14 mouse cellular contexts compared by ENCODE assay signal in the genomic region with DNA sequence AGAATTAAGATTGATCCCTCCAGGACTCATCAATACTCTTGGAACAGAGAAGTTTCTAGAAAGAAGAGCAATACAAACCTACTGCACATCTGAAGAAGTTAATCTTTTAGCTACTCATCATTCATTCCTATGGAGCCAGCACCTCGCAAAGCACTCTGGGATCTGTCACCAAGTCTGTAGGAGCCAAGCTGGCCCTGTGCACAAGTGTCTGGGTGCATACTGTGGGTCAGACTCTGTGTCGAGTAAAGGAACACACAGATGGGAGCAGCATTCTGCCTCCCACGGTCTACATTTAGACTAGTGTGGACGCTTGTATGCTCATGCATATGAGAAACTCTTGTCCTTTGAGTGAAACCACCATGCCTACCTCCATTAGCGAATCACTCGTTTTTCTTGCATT. TPM values are rescaled to one million over a fixed set of nuclear protein-coding genes. Genes with fewer than 3 reads are reported as not detected.
A peak's percentile ranks its signal among the peaks of the same experiment; 100 is the strongest.
DNase-seq lines count a peak whose midpoint lies in the region; ATAC-seq and TF ChIP-seq lines count a peak whose summit lies in the region.
"Had no signal": no experiment of that assay in that cellular context is flagged by ENCODE, and none has a peak within 500 bp of the region (broad histone marks: within the 10 kb centered on the region; RNA-seq: fewer than 3 reads in every experiment).

No protein-coding gene starts in this region.

- H3K27ac ChIP-seq in heart, postnatal 0 days (ENCODE audit: low read depth) = peak overlapping the region; percentile 58; the same call in 1 of the 2 replicates
- H3K27ac ChIP-seq in heart, embryonic 12.5 days (ENCODE audit: poor library complexity, severe bottlenecking) = no peak overlapping the region
- H3K27ac ChIP-seq in left cerebral cortex, adult 2 months = peak overlapping the region; percentile 85
- H3K27ac ChIP-seq: embryonic facial prominence, embryonic 10.5 days; embryonic facial prominence, embryonic 12.5 days; forebrain, embryonic 13.5 days had no signal

- no peaks in the 10 kb centered on the region for H3K9me3 ChIP-seq in heart, postnatal 0 days (replicated peaks; ENCODE audit: control insufficient read depth, low read length)
- H3K9me3 ChIP-seq in heart, embryonic 12.5 days (replicated peaks) = no peaks in the 10 kb centered on the region
- H3K9me3 ChIP-seq: embryonic facial prominence, embryonic 10.5 days; embryonic facial prominence, embryonic 12.5 days; forebrain, embryonic 13.5 days; forebrain, embryonic 15.5 days had no signal

- no peaks in the 10 kb centered on the region for H3K27me3 ChIP-seq in heart, postnatal 0 days (ENCODE audit: control insufficient read depth, insufficient read depth, low read length)
- H3K27me3 ChIP-seq in heart, embryonic 12.5 days (replicated peaks) = no peaks in the 10 kb centered on the region
- H3K27me3 ChIP-seq: embryonic facial prominence, embryonic 12.5 days; forebrain, embryonic 13.5 days; forebrain, embryonic 15.5 days had no signal

- intact Hi-C loops in heart, postnatal 36 days (cut with DNase I) = no loop called here
- intact Hi-C loops in left cerebral cortex, adult 2 months (cut with DNase I) = no loop called here

- H3K4me3 ChIP-seq in heart, postnatal 0 days (ENCODE audit: low read depth, low read length) = no peak overlapping the region
- no peak overlapping the region for H3K4me3 ChIP-seq in heart, embryonic 12.5 days
- no peak overlapping the region for H3K4me3 ChIP-seq in left cerebral cortex, adult 2 months
- H3K4me3 ChIP-seq: embryonic facial prominence, embryonic 10.5 days; embryonic facial prominence, embryonic 12.5 days; forebrain, embryonic 13.5 days; forebrain, embryonic 15.5 days had no signal

- no peak overlapping the region for H3K9ac ChIP-seq in heart, postnatal 0 days (replicated peaks; ENCODE audit: low read depth, low read length)
- no peak overlapping the region for H3K9ac ChIP-seq in heart, embryonic 12.5 days
- H3K9ac ChIP-seq: embryonic facial prominence, embryonic 12.5 days; forebrain, embryonic 13.5 days; forebrain, embryonic 15.5 days had no signal

- DNase-seq in heart, postnatal 0 days (ENCODE audit: low spot score) = no peak
- no peak for DNase-seq in heart, postnatal 36 days
- DNase-seq in heart, postnatal 4 days = peak; percentile 18
- DNase-seq in left cerebral cortex, adult 2 months (ENCODE audit: extremely low spot score in 1 of 2, low spot score in 2 of 2) = no peak
- no peak for DNase-seq in left cerebral cortex, adult 9 months (ENCODE audit: low spot score in 2 of 2)
- DNase-seq in right cerebral cortex, postnatal 4 days = no peak
- DNase-seq: adrenal gland, adult 2 months; adrenal gland, postnatal 10 days; adrenal gland, postnatal 25 days had no signal

- peaks cover 37% of the 10 kb centered on the region for H3K36me3 ChIP-seq in heart, postnatal 0 days (replicated peaks; ENCODE audit: control insufficient read depth, insufficient read depth, low read length)
- peaks cover 32% of the 10 kb centered on the region for H3K36me3 ChIP-seq in heart, embryonic 12.5 days

- TF ChIP-seq CTCF in heart, postnatal 0 days (IDR thresholded peaks at IDR 0.05; ENCODE audit: low read depth) = no peak
- TF ChIP-seq CTCF in left cerebral cortex, adult 2 months (IDR thresholded peaks at IDR 0.05) = no peak

- peak; percentile 65; the same call in 1 of the 2 replicates for ATAC-seq in heart, postnatal 0 days (ENCODE audit: insufficient read depth, low read depth)
- no peak for ATAC-seq in heart, embryonic 12.5 days (ENCODE audit: insufficient number of reproducible peaks, low FRiP score)
- ATAC-seq: forebrain, embryonic 13.5 days; forebrain, embryonic 15.5 days had no signal

- no peak for TF ChIP-seq EP300 in heart, postnatal 0 days (IDR thresholded peaks at IDR 0.05; ENCODE audit: low read depth)

- H3K4me2 ChIP-seq in heart, postnatal 0 days (ENCODE audit: low read depth, low read length) = no peak overlapping the region
- no peak overlapping the region for H3K4me2 ChIP-seq in heart, embryonic 12.5 days
- H3K4me2 ChIP-seq: embryonic facial prominence, embryonic 12.5 days; forebrain, embryonic 13.5 days; forebrain, embryonic 15.5 days had no signal

- 66% methylated on average over 6 of the region's 6 CpGs for WGBS in heart, postnatal 0 days
- 86% methylated on average over 6 of the region's 6 CpGs for WGBS in heart, embryonic 12.5 days

- peaks cover 18% of the 10 kb centered on the region for H3K4me1 ChIP-seq in heart, postnatal 0 days (ENCODE audit: control insufficient read depth, insufficient read depth)
- peaks cover 19% of the 10 kb centered on the region for H3K4me1 ChIP-seq in heart, embryonic 12.5 days (replicated peaks)
- H3K4me1 ChIP-seq: embryonic facial prominence, embryonic 10.5 days; embryonic facial prominence, embryonic 12.5 days; forebrain, embryonic 15.5 days had no signal

RNA-seq across cellular contexts. Expression of a gene that starts 11.7 kb away (rescaled TPM):
- total RNA-seq in heart, postnatal 0 days (2014; rRNA removed; ENCODE audit: low replicate concordance) = 195 and 349 TPM in 2 replicates
- 147 and 157 TPM in 2 replicates for polyA plus RNA-seq in heart, postnatal 0 days (2015; fragmentation: Nextera tagmentation; extraction: Ambion mirVana)
- 10 to 100 TPM; 71.5 to 72.8 TPM for total RNA-seq in heart, postnatal 36 days (2021)
- total RNA-seq in heart, postnatal 4 days (2021) = 10 to 100 TPM; 73.1 to 79.3 TPM
- 97.7 and 101 TPM in 2 replicates for polyA plus RNA-seq in heart, embryonic 12.5 days (2016; fragmentation: Nextera tagmentation; extraction: Ambion mirVana)
- total RNA-seq in left cerebral cortex, adult 2 months (2021) = 10 to 100 TPM; 56.0 to 57.2 TPM

RNA-seq across cellular contexts. Expression of a gene that starts 45.3 kb away (rescaled TPM):
- 10.0 and 23.3 TPM in 2 replicates for total RNA-seq in heart, postnatal 0 days (2014; rRNA removed; ENCODE audit: low replicate concordance)
- polyA plus RNA-seq in heart, postnatal 0 days (2015; fragmentation: Nextera tagmentation; extraction: Ambion mirVana) = 5.4 and 6.7 TPM in 2 replicates
- total RNA-seq in heart, postnatal 36 days (2021) = 10 to 100 TPM; 13.0 to 15.6 TPM
- 10 to 100 TPM; 21.6 to 22.9 TPM for total RNA-seq in heart, postnatal 4 days (2021)
- 17.7 and 19.3 TPM in 2 replicates for polyA plus RNA-seq in heart, embryonic 12.5 days (2016; fragmentation: Nextera tagmentation; extraction: Ambion mirVana)
- total RNA-seq in left cerebral cortex, adult 2 months (2021) = 10 to 100 TPM; 51.5 to 56.0 TPM
